Mouse (Mus musculus) forebrain, embryonic 16.5 days (tissue): ENCODE results near the gene Ern1. TPM values are rescaled to one million over a fixed set of nuclear protein-coding genes. Genes with fewer than 3 reads are reported as not detected.

Experiments
- ATAC-seq: fragments of 200-750 bp; cut with Nextera tagmentation; 2 replicates; pipeline ENCODE4 v1.8.0; 2017; ENCODE audit warnings: mild to moderate bottlenecking, moderate library complexity
- H3K27ac ChIP-seq: fragments of 300-500 bp; sonication (generic); 2 replicates; pipeline ENCODE4 v1.5.1; 2014; ENCODE audit warnings: low read length, control low read depth
- H3K27me3 ChIP-seq: fragments of 300-500 bp; sonication (generic); replicated peaks from 2 replicates; pipeline ENCODE4 v1.6.1; 2014; ENCODE audit warnings: low read length; ENCODE audit not compliant: control insufficient read depth, insufficient read depth
- H3K36me3 ChIP-seq: fragments of 300-500 bp; sonication (generic); 2 replicates; pipeline ENCODE4 v1.6.1; 2014; ENCODE audit not compliant: control insufficient read depth, insufficient read depth
- H3K4me1 ChIP-seq: fragments of 300-500 bp; sonication (generic); replicated peaks from 2 replicates; pipeline ENCODE4 v1.6.1; 2014; ENCODE audit warnings: low read length; ENCODE audit not compliant: control insufficient read depth, insufficient read depth
- H3K4me2 ChIP-seq: fragments of 300-500 bp; sonication (generic); 2 replicates; pipeline ENCODE4 v1.6.1; 2014; ENCODE audit warnings: mild to moderate bottlenecking, low read length, control low read depth
- H3K4me3 ChIP-seq: fragments of 300-500 bp; sonication (generic); replicated peaks from 2 replicates; pipeline ENCODE4 v1.5.1; 2014; ENCODE audit warnings: mild to moderate bottlenecking, low read length, control low read depth
- H3K9ac ChIP-seq: fragments of 300-500 bp; sonication (generic); replicated peaks from 2 replicates; pipeline ENCODE4 v1.6.1; 2014; ENCODE audit warnings: low read depth, low read length, control low read depth
- H3K9me3 ChIP-seq: fragments of 300-500 bp; sonication (generic); 2 replicates; pipeline ENCODE4 v1.6.1; 2016; ENCODE audit warnings: low read length; ENCODE audit not compliant: control insufficient read depth
- WGBS: fragments of 180-500 bp; shearing (Covaris S2); extraction: QIAGEN DNeasy Blood & Tissue Kit; methylation state at CpG from one replicate; pipeline ENCODE4 v1.1.7; 2014; 5-methylcytosine and 5-hydroxymethylcytosine counted together
- polyA plus RNA-seq: library from polyadenylated mRNA; unstranded; fragments of >200 nt; fragmentation: Nextera tagmentation; extraction: Ambion mirVana; gene quantifications from 2 replicates; pipeline ENCODE4 v1.2.1, GENCODE M21; 2015

Ern1 gene
- polyA plus RNA-seq, 1 experiment from 2014 or later, result 6.0 TPM

GRCm38 (mm10) chr11:106392597-106393330, 94.9 kb downstream of the Ern1 start:
- WGBS, result 67% methylated on average over 7 of the region's 7 CpGs
- no peak for ATAC-seq

DNA sequence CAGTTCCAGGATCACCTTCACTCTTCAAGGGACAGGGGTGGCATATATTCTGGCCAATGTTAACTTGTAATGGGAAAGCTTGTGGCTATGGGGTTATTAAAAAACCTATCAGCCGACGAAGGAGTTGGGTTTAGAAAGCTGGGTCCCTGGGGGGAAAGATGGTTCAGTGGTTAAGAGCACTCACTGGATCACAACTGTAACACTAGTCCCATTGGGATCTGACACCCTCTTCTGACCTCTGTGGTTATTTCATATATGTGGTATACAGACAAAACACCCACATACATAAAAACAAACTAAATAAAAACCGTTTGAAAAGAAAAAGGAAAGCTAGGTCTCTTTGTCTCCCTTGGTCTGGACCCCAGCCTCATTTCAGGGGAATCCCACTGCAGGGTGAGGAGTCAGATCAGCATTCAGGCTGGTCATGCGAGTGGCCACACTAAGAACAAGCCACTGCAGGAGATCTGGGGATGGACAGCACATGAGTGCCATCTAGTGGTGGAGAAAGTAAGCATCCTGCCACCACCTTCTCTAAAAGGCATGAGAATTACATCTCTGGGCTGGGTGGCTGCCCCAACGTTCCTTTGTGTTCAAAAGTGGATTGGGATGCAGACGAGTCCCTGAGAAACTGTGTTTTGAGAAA, 96.0 kb downstream of the Ern1 start:
- 33% methylated on average over 6 of the region's 6 CpGs for WGBS

More at GRCm38 (mm10) chr11:106392597-106393330, 94.9 kb downstream of the Ern1 start:
- H3K9me3 ChIP-seq, result no peaks in the 10 kb centered on the region
- no peaks in the 10 kb centered on the region for H3K36me3 ChIP-seq
- no peak overlapping the region for H3K4me2 ChIP-seq
- H3K27ac ChIP-seq, result no peak overlapping the region
- H3K27me3 ChIP-seq, result no peaks in the 10 kb centered on the region
- H3K4me3 ChIP-seq, result no peak overlapping the region
- H3K4me1 ChIP-seq, result no peaks in the 10 kb centered on the region
- H3K9ac ChIP-seq, result no peak overlapping the region

GRCm38 (mm10) chr11:106390757-106391156, 96.9 kb downstream of the Ern1 start:
- no peaks in the 10 kb centered on the region for H3K4me1 ChIP-seq
- no peak overlapping the region for H3K4me2 ChIP-seq
- no peaks in the 10 kb centered on the region for H3K27me3 ChIP-seq
- H3K36me3 ChIP-seq, result no peaks in the 10 kb centered on the region
- WGBS, result 76% methylated on average over 3 of the region's 3 CpGs
- no peaks in the 10 kb centered on the region for H3K9me3 ChIP-seq
- H3K9ac ChIP-seq, result no peak overlapping the region
- no peak overlapping the region for H3K27ac ChIP-seq
- no peak for ATAC-seq
- no peak overlapping the region for H3K4me3 ChIP-seq

More for the DNA sequence above, 96.0 kb downstream of the Ern1 start:
- Histone ChIP-seq H3K4me1 (no peaks in the 10 kb centered on the region), H3K36me3 (no peaks in the 10 kb centered on the region), H3K27ac (no peak overlapping the region), H3K4me2 (no peak overlapping the region), H3K27me3 (no peaks in the 10 kb centered on the region), H3K9me3 (no peaks in the 10 kb centered on the region), H3K4me3 (no peak overlapping the region), H3K9ac (no peak overlapping the region)
- ATAC-seq, result 0 out of 2 replicates have a peak, but pooled peaks have one; percentile 50

DNA sequence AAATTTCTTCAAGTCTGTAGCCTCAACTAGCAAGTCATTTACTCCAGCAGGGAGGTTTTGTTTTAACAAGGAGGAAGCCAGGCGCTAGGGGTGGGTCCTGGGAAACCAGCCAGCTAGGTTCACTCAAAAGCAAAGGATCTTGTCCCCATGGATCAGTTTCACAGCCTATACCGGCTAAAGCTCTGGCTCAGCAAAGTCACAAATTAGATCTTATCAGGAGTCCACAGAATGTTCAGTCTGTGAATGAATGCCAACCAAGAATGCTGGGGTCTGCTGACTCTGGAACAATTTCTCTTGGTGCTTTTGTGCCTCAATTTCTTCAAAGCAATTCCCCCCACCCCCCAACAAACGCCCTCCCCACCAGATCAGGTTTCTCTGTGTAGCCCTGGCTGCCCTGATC, 98.0 kb downstream of the Ern1 start:
- WGBS, result 37% methylated on average over 3 of the region's 3 CpGs
- Histone ChIP-seq H3K36me3 (no peaks in the 10 kb centered on the region), H3K4me2 (no peak overlapping the region), H3K27me3 (no peaks in the 10 kb centered on the region), H3K4me1 (no peaks in the 10 kb centered on the region), H3K4me3 (no peak overlapping the region), H3K27ac (no peak overlapping the region), H3K9ac (no peak overlapping the region), H3K9me3 (no peaks in the 10 kb centered on the region)
- no peak for ATAC-seq

- H3K9me3 ChIP-seq, result no peaks in the 10 kb centered on the region
- H3K4me3 ChIP-seq, result no peak within 1 kb of the TSS
- H3K9ac ChIP-seq, result no peak within 1 kb of the TSS
- H3K4me1 ChIP-seq, result no peaks in the 10 kb centered on the region
- no peaks in the 10 kb centered on the region for H3K27me3 ChIP-seq
- 86% methylated on average over 6 of the region's 6 CpGs for WGBS
- no peak within 1 kb of the TSS for H3K27ac ChIP-seq
- no peak for ATAC-seq
- H3K4me2 ChIP-seq, result no peak within 1 kb of the TSS
- no peaks in the 10 kb centered on the region for H3K36me3 ChIP-seq
These were observed 99.8 kb downstream of the Ern1 start, which contains the start of gene Icam2 for GRCm38 (mm10) chr11:106387791-106388216. Gene Icam2 (minus strand): TSS chr11:106388075.

DNA sequence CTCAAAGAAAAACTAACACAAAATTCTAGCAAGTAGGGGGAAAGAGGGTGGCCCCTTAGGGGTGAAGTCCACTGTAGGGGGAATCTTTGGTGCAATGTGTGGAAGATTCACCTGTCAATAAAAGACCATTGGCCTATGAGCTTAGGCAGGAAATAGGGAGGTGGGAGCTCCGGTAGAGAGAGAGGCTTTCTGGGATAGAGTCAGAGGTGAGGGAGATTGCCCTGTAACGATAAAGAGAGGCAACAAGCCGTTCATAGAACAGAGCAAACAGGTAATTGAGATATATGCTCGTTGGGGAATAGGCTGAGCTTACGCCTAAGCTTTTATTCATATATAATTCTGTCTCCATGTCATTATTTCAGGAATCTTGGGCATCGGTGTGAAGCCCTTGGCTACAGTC, 100.6 kb downstream of the Ern1 start:
- ATAC-seq, result no peak
- no peaks in the 10 kb centered on the region for H3K9me3 ChIP-seq
- H3K4me3 ChIP-seq, result no peak overlapping the region
- H3K9ac ChIP-seq, result no peak overlapping the region
- no peaks in the 10 kb centered on the region for H3K27me3 ChIP-seq
- H3K4me2 ChIP-seq, result no peak overlapping the region
- H3K4me1 ChIP-seq, result no peaks in the 10 kb centered on the region
- 78% methylated on average over 6 of the region's 6 CpGs for WGBS
- no peak overlapping the region for H3K27ac ChIP-seq
- no peaks in the 10 kb centered on the region for H3K36me3 ChIP-seq

DNA sequence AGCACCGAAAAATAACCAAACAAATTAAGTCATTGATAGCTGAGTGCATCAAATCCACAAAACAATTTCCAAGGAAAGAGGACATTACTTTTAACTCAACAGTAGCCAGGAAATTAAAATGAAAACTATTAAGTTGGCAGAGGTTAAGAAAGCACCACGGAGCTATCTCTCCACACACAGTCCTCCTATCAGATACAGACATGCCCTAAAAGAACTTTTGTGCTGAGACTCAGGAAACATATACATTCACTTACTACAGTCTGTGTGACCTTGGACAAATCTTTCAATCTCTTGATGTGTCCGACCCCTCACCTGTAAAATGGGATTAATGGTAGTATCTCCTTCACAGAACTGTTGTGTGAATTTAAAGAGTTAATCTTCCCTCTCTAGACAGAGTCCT, 101.2 kb downstream of the Ern1 start:
- no peak overlapping the region for H3K4me2 ChIP-seq
- WGBS, result 96% methylated on average over 3 of the region's 3 CpGs
- H3K9ac ChIP-seq, result no peak overlapping the region
- no peaks in the 10 kb centered on the region for H3K4me1 ChIP-seq
- no peaks in the 10 kb centered on the region for H3K36me3 ChIP-seq
- H3K27me3 ChIP-seq, result no peaks in the 10 kb centered on the region
- H3K4me3 ChIP-seq, result no peak overlapping the region
- ATAC-seq, result no peak
- no peak overlapping the region for H3K27ac ChIP-seq
- no peaks in the 10 kb centered on the region for H3K9me3 ChIP-seq

DNA sequence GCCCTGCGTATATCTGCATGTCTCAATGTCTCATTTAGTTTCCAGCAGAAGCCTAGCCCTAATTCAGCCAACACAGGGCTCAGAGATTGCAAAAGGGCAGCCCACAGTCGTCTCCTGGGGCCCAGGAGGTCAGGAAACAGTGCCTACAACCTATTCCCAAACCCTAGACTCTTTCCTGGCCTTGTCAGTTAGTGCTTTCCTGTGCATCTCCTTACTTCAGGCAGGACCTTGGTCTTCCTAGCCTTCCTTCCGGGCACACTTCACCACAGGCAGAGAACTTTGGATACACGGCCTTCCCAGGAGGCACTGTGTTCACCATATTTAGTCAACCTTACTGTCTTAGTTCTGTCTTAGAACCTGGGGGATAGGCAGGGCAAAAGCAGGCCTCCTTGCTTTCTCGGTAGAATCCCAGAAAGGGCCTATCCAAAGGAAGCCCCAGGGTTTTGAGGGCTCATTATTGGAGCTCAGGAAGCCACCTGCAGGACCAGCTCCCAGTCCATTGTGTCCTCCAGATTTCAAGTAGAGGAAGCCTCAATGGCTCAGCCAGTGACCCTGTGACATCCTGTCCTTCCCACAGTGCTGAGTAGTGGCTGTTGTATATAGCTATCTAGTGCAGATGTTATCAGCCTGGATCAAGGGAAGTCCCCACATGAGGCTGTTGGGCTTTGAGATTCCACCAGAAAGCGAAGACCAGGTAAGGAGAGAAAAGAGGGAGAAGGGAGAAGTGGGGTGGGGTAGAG, 104.4 kb downstream of the Ern1 start:
- Histone ChIP-seq H3K4me3 (no peak overlapping the region), H3K27me3 (no peaks in the 10 kb centered on the region), H3K4me1 (no peaks in the 10 kb centered on the region), H3K9ac (no peak overlapping the region), H3K9me3 (no peaks in the 10 kb centered on the region), H3K36me3 (no peaks in the 10 kb centered on the region), H3K27ac (no peak overlapping the region), H3K4me2 (no peak overlapping the region)
- WGBS, result 74% methylated on average over 6 of the region's 6 CpGs
- ATAC-seq, result no peak

DNA sequence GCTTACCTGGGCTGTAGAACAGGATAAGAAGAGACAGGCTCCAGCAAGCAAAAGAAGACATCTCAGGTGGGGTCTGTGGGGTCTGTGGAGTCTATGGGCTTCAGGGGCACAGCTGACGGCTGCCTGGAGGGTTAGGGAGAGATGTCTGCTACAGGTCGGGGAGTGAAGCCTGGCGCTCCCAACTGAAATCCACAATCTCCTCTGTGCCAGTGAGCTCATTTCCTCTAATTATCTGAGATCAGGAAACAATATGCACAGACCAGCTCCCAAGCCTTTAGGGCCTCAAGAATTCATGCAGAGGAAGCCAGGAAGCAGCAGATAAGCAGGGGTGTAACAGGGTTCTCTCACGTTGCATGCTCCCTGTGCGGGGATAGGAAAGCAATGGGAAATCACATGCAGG, 105.2 kb downstream of the Ern1 start:
- Histone ChIP-seq H3K9ac (no peak overlapping the region), H3K9me3 (no peaks in the 10 kb centered on the region), H3K27me3 (no peaks in the 10 kb centered on the region), H3K27ac (no peak overlapping the region), H3K4me1 (no peaks in the 10 kb centered on the region), H3K4me2 (no peak overlapping the region), H3K36me3 (no peaks in the 10 kb centered on the region), H3K4me3 (no peak overlapping the region)
- WGBS, result 81% methylated on average over 5 of the region's 5 CpGs
- ATAC-seq, result no peak
